Mouse (Mus musculus) left cerebral cortex, adult 9 months (tissue): Measurements from ENCODE around the gene Bfsp1.

Experiments used
- DNase-seq, 2 experiments: peaks; one replicate each; pipeline ENCODE4 v3.0.0; 2022; ENCODE audit warnings: low spot score in 2 of 2

Bfsp1 gene

DNA sequence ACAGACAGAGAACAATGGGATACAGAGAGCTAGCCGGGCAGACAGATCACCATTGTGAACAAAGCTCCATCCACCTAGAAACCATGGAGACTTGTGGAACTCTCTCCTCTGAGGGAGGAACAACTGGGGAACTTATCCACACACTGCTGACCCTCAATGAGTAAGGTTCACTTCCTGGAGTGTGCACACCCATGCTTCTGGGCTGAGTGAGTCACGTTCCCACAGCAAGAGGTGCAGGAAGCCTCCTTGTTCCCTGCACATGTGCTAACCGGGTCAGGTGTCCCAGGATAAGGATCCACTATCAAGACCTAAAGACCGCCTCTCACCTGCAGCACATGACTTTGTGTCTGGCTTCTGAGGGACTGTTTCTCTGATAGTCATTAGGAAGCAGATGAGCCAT lies 9.5 kb downstream of the Bfsp1 start:
- DNase-seq = no peak

- DNase-seq = no peak
These were observed 10.4 kb downstream of the Bfsp1 start for GRCm38 (mm10) chr2:143852295-143853275.

GRCm38 (mm10) chr2:143851354-143852221 lies 11.4 kb downstream of the Bfsp1 start:
- DNase-seq = peak in 1 of 2 experiments; percentile 12

DNA sequence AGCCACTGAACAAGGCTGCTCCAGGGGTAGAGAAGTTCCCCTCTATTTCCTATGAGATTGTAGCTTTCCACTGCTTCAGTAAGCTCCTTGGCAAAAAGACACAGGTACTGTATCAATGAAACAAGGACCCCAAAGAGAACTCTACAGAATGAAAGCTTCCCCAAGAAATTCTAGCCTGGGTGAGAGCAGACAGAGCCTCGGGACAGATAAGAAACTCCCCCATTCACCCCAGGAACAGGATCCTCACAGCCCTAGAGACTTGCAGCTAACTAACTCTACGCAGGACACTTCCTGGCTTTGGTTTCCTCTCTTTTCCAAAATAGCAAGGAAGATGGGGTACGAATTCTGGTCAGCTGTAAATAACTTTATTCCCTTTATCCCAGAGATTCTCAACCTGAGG lies 15.7 kb downstream of the Bfsp1 start:
- DNase-seq = no peak

GRCm38 (mm10) chr2:143846799-143847198 lies 16.2 kb downstream of the Bfsp1 start:
- DNase-seq = no peak

GRCm38 (mm10) chr2:143844779-143845178 lies 18.2 kb downstream of the Bfsp1 start:
- DNase-seq = no peak

GRCm38 (mm10) chr2:143841536-143841935 lies 21.4 kb downstream of the Bfsp1 start:
- no peak for DNase-seq

DNA sequence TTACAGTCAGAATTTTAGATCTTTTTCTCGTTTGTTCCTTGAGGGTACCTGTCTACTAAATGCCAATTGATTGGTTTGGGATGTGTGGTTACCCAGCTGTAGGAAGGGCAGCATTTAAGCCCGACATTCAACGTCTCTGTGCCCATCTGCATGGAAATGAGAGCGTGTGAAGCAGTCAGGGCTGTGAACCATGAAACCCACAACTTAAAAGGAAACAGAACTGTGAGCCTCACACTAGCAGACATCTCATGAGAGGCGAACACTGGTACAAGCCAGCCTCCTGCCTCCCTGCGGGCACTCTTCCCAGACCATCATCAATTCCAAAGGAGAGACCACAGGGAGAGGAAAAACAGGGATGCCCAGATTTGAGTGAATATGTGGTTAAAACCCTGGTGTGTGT lies 22.1 kb downstream of the Bfsp1 start:
- DNase-seq = no peak

GRCm38 (mm10) chr2:143839458-143839857 lies 23.5 kb downstream of the Bfsp1 start:
- no peak for DNase-seq

- DNase-seq = no peak
These were observed 24.3 kb downstream of the Bfsp1 start for GRCm38 (mm10) chr2:143838698-143839097.

DNA sequence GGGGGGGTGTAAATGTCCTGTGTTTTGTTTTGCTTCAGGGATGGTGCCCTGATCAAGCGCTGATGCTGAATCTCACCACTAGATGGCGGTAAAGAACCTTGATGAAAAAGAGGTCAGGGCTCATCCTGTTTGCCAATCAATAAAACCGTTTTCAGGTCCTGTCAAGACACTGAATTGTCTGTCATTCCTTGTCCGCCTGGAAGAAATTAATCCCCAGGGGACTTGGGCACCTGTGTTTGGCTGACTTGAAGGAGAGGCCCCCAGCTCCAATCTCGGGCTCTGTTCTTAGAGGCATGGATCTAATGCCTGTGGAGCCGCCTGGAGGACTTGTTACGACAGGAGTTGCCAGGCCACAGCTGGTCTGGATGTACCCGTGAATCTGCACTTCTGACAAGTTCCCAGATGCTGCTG lies 25.7 kb downstream of the Bfsp1 start:
- peak in 1 of 2 experiments; percentile 85 for DNase-seq

GRCm38 (mm10) chr2:143835820-143836219 lies 27.2 kb downstream of the Bfsp1 start:
- no peak for DNase-seq

- DNase-seq = no peak
These were observed 28.9 kb downstream of the Bfsp1 start for GRCm38 (mm10) chr2:143834082-143834481.

DNA sequence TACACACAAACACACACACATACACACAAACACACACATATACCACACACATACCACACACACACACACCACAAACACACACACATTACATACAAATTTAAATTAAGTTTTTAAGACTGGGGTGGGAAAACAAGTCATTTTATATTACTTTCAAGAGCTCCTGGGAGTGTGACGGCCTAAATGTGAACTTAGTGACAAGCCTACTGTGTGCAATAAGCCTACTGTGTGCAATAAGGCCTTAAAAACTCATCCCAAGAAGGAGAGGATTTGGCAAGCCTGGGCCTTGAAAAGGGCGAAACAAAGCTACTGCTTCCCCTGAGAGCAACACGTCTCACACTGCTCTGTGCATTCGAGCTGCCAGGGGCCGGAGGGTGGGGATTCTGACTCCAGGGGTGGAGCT lies 30.3 kb downstream of the Bfsp1 start:
- no peak for DNase-seq

DNA sequence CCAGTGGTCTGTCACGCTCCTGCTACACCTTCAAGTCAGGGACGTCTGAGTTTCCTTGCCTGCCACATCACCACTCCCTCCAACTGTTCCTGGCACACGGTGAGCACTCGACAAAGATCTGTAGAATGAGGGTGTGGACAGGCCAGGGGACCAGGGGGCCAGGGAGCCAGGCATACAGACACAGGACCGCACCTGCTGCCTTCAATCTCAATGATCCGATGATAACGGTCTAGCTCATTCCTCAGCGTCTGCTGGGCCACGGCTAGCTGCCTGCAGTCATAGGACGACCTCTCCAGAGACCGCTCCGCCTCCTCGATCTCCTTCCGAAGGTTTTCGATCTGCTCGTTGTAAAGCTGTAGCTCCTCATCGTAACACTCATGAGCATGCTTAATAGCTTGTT lies 31.3 kb downstream of the Bfsp1 start:
- no peak for DNase-seq

- no peak for DNase-seq
These were observed 49.5 kb downstream of the Bfsp1 start for GRCm38 (mm10) chr2:143813461-143813860.

DNA sequence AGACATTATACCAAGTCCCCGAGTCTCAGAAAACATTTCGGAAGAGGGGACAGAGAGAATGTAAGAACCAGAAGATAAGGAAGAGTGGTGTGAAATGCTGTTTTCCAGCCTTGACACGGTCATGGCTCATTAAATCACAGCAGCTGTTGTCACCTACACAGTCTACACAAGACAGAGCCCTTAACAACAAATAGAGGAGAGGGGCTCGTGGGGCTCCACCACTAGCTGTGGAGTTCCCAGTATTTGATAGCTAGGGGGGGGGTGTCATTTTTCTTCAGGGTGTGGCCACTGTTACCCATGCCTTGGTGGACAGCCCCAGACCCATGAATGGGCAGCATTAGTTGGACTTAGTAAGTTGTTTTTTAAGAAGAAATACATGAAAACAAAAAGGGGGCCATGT lies 50.7 kb downstream of the Bfsp1 start:
- DNase-seq = no peak

DNA sequence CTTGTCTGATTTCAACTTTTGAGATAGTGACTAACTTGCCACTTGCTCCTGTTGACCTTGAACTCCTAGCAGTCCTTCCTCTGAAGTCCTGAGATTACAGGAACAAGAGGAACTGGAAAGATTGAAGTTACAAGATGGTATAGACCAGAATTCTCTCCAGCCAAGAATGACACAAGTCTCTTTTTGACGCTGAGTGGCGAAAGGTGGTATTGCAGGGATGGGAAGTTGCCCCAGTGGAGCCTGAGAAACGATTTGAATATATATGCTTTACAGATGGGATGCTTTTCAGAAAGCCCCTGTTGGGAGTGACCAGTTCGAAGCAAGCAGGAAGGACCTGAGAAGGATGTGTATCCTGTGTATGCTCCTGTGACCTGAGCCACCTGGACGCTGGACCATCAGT lies 54.2 kb downstream of the Bfsp1 start:
- peak in 1 of 2 experiments; percentile 20 for DNase-seq

DNA sequence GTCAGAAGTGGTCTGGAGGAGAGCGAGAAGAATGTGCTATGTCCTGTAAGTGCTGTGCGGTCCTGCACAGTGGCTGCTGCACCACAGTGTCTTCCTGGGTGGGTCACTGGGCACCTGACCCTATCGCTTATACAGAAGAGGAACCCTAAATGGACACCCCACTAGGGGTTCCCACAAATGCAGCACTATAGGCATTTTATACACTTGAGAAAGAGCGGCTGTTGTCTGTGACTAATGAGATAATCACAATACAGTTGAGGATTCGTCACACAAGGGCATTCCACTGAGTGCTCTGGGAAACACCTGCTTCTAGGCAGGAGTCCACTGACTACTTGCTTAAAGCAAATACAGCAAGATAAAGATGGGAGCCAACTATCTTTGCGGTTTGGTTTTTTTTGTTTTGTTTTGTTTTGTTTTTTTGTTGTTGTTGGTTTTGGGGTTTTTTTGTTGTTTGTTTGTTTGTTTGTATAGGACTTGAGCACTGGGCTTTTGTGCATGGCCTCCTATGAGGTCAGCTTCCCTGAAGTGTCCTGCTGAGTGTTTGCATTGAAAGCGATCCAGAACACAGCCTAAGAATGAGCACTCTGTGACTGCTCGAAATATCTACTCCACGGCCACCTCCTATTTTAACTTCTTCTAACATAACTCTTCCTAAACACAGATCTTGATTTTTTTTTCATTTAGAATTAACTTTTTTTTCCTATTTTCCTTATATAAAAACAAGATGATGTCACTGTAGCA lies 55.9 kb downstream of the Bfsp1 start:
- DNase-seq = no peak

DNA sequence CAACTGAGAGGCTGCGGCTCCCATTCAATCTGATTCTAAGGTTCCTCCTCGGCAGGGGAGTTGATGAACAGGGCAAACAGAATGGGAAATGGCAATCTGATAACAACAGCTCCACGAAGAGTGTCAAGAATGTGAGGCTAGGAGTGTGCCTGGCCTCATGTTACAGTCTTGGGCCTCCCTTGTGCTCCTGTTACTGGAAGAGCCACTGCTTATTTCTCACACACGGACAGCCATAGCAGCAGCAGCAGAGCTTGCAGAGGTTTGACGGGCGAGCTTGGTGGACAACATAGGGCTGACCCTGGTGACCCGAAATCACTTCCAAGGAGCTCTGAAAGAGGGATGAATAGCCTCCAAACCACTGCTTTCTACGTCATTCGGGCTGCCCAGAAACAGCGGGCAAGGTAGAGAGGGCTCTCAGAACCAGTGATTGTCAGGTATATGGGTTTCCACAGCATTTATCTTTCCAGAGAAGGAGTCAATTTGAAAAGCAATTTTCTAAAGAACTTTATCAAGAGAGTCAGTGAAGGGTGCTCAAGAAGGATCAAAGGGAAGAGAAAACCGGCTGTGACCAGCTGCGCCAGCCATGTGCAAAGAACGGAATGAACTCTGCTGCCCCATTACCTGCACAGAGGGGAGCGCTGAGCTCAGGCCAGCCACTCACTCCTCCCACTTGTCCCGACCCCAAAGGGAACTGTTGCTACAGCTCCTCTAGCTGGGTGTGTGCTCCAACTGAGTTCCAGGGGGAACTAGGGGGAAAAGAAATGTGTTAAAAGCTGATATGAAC lies 56.6 kb downstream of the Bfsp1 start:
- no peak for DNase-seq

- DNase-seq = no peak
These were observed 61.9 kb downstream of the Bfsp1 start for GRCm38 (mm10) chr2:143801097-143801496.
